ENCODE assay signal across 8 mouse cellular contexts in the genomic region with DNA sequence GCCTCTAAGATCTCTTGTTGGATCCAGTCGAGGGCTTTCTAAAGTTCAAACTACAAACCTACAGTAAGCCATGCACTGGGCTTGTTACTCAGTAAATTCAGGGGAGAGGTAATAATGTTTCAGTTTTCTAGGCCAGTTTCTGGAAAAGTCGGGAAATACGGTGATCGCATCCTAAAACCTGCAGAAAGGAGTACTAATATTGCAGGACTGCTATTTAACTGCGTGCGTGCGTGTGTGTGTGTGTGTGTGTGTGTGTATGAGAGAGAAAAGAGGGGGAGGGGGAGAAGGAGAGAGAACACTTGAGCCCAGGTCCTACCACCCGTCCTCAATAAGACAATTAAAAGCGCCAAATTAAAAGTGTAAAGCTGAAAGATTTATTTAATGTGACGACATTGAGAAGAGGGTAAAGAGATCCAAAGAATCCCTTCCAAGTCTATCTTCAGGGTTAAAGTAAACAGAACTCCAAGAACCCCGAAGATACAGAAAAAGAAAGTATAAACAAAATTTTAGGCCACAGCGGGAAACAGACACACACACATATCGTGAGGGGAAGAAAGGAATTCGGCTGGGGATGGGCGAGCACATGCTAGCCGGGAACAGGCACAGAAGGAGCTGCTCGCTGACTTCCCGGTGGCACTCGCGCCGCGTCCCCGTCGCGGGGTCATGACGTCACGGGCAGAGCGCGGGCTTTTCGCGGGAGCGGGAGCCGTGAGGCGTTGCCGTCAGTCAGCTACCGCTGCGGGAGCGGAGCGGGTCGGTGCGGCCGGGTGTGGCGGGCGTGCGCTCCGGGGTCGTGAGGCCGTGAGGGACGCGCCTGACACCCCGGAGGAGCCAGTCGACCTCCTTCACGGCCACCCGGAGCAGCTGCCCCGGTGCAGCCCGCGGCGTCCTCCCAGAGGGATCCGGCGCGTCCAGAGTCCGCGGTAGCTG. TPM values are rescaled to one million over a fixed set of nuclear protein-coding genes. Genes with fewer than 3 reads are reported as not detected.
DNase-seq lines count a peak whose midpoint lies in the region; ATAC-seq and TF ChIP-seq lines count a peak whose summit lies in the region.

A gene (plus strand): TSS at position 694 of the 930 bp plus-strand sequence.

- peak within 1 kb of the TSS; percentile 78 for H3K9ac ChIP-seq in hindbrain, postnatal 0 days (replicated peaks; ENCODE audit: low read length)

- H3K36me3 ChIP-seq in hindbrain, postnatal 0 days (ENCODE audit: insufficient read depth, low read length), result no peaks in the 10 kb centered on the region

- H3K4me3 ChIP-seq in hindbrain, postnatal 0 days (ENCODE audit: low read length), result peak within 1 kb of the TSS; percentile 74
- H3K4me3 ChIP-seq in left cerebral cortex, adult 2 months, result peak within 1 kb of the TSS; percentile 83

- H3K9me3 ChIP-seq in hindbrain, postnatal 0 days (ENCODE audit: low read length), result no peaks in the 10 kb centered on the region

- DNase-seq in T-cell, adult 2 months (ENCODE audit: low spot score), result peak; percentile 89
- peak; percentile 93 to 94 for DNase-seq in cerebellum, postnatal 36 days
- DNase-seq in gastrocnemius, adult 18-20 months (ENCODE audit: low spot score), result peak; percentile 85
- DNase-seq in hindbrain, postnatal 0 days (ENCODE audit: low spot score), result peak; percentile 96
- DNase-seq in left cerebral cortex, adult 2 months (ENCODE audit: extremely low spot score in 1 of 2, low spot score in 2 of 2), result peak; percentile 92 to 95
- peak; percentile 91 to 94 for DNase-seq in right cerebral cortex, adult 2 months (ENCODE audit: low spot score in 2 of 2)
- peak; percentile 91 for DNase-seq in urinary bladder, postnatal 14 days (ENCODE audit: low spot score)

- 5% methylated on average over 63 of the region's 63 CpGs for WGBS in hindbrain, postnatal 0 days

- H3K4me1 ChIP-seq in hindbrain, postnatal 0 days (ENCODE audit: insufficient read depth, low read length), result peaks cover 9% of the 10 kb centered on the region; the same call in 1 of the 2 replicates

- no peaks in the 10 kb centered on the region for H3K27me3 ChIP-seq in hindbrain, postnatal 0 days (ENCODE audit: insufficient read depth, low read length)

- ATAC-seq in hindbrain, postnatal 0 days, result peak; percentile 96
- ATAC-seq in megakaryocyte, adult 5-6 weeks (ENCODE audit: poor library complexity, severe bottlenecking), result peak; percentile 99

- peak within 1 kb of the TSS; percentile 76 for H3K27ac ChIP-seq in hindbrain, postnatal 0 days
- peak within 1 kb of the TSS; percentile 79 for H3K27ac ChIP-seq in left cerebral cortex, adult 2 months

- peak within 1 kb of the TSS; percentile 69 for H3K4me2 ChIP-seq in hindbrain, postnatal 0 days (ENCODE audit: low read depth, low read length)

- intact Hi-C loops in left cerebral cortex, adult 2 months (cut with DNase I), result loop anchor here (2.0 to 5.0 kb wide), 2 partner anchors 143 to 845 kb away; no protein-coding TSS in a partner anchor

- TF ChIP-seq CTCF in hindbrain, postnatal 0 days (IDR thresholded peaks at IDR 0.05; ENCODE audit: low read depth), result no peak
- TF ChIP-seq CTCF in left cerebral cortex, adult 2 months (IDR thresholded peaks at IDR 0.05), result no peak

RNA-seq across cellular contexts. Expression of the gene that starts here (rescaled TPM):
- total RNA-seq in gastrocnemius, adult 18-20 months (2021), result 1 to 10 TPM; 1.1 to 1.4 TPM
- total RNA-seq in hindbrain, postnatal 0 days (2014; rRNA removed), result 4.8 and 29.4 TPM in 2 replicates
- polyA plus RNA-seq in hindbrain, postnatal 0 days (2015; fragmentation: Nextera tagmentation; extraction: Ambion mirVana), result 14.5 and 18.9 TPM in 2 replicates
- 10 to 100 TPM in 1 of 2 experiments, 1 to 10 TPM in 1; 8.2 to 11.2 TPM for total RNA-seq in left cerebral cortex, adult 2 months (2021)
- total RNA-seq in megakaryocyte, adult 5-6 weeks (2015), result 13.6 and 19.6 TPM in 2 replicates
- total RNA-seq in megakaryocyte, adult 5-6 weeks (2017), result 9.9 and 16.1 TPM in 2 replicates

Comparison
In these comparisons a context has a peak if more than half of its experiments do, and no peak if none do; other contexts are left out.
1. Peak in every context shown above with its lines: DNase-seq, ATAC-seq, H3K4me3 ChIP-seq and H3K27ac ChIP-seq.